Mouse (Mus musculus) embryonic fibroblast, embryonic 13.5 days (primary cell): Measurements from ENCODE around the gene Mettl24. TPM values are rescaled to one million over a fixed set of nuclear protein-coding genes. Genes with fewer than 3 reads are reported as not detected.

Source experiments
- H3K27ac ChIP-seq: 2 replicates; pipeline ENCODE4 v1.5.1; 2012; ENCODE audit warnings: low read length, control low read depth, inconsistent platforms; ENCODE audit not compliant: insufficient read depth
- H3K4me1 ChIP-seq: 2 replicates; pipeline ENCODE4 v1.6.1; 2011; ENCODE audit warnings: low read length; ENCODE audit not compliant: control insufficient read depth, insufficient read depth
- H3K4me3 ChIP-seq: 2 replicates; pipeline ENCODE4 v1.5.1; 2011; ENCODE audit warnings: mild to moderate bottlenecking, control low read depth, low read length; ENCODE audit not compliant: insufficient read depth
- CTCF ChIP-seq: IDR thresholded peaks from 2 replicates; pipeline ENCODE4 v1.5.1; 2011; ENCODE audit warnings: mild to moderate bottlenecking, control low read depth, low read length, moderate library complexity, borderline replicate concordance; ENCODE audit not compliant: insufficient read depth
- POLR2A ChIP-seq: IDR thresholded peaks from 2 replicates; pipeline ENCODE4 v1.6.1; 2011; ENCODE audit warnings: low read depth, mild to moderate bottlenecking, control low read depth, low read length, moderate library complexity
- polyA plus RNA-seq: library from polyadenylated mRNA; stranded (reverse); fragments of >200 nt; gene quantifications from 2 replicates; pipeline ENCODE4 v1.2.4, GENCODE M21; 2011; ENCODE audit warnings: low read depth; ENCODE audit not compliant: missing spikeins, insufficient read length

The Mettl24 gene
- polyA plus RNA-seq, result 0.68 and 1.9 TPM in 2 replicates

DNA sequence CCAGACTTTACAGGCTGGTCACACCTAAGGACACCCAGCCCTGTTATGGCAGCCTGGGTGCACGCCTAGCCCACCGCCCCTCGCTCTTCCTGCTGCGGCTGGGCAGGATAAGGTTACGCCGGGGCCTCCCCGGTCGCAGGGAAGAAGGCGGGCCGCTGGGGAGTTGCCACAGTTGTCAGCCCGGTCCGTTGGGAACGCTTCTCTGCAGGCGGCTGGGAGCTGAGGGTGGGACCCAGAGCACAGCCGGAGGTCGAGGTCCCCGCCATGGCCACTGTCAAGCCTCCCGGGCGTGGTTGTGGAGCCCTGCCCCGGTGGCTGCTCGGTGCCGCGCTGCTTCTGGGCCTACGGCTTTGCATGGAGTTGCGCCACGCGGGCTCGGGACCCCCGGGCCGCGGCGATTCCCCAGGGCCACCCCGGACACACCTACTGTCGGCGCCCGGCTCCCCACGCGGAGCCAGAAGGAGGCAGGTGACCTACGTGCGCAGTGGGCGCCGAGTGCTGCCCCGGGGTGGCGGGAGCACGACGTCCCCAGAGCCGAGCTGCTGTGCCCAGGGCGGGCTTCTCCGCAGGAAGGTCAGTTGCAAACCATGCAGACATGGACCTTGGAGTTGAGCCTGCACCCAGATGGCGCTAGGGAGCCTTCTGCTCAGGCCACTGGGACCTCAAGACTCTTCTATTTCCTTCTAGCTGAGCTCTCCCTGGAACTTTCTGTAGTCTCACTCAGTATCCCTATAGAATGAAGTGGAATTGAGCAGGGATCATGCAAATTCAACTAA is at the start of gene Mettl24:
TSS of gene Mettl24 (plus strand) at position 191 of the 776 bp plus-strand sequence.
- TF ChIP-seq POLR2A (peak; percentile 59), CTCF (peak; percentile 87)
- H3K27ac ChIP-seq, result no peak within 1 kb of the TSS
- H3K4me1 ChIP-seq, result peaks cover 13% of the 10 kb centered on the region
- peak within 1 kb of the TSS; percentile 27 for H3K4me3 ChIP-seq

DNA sequence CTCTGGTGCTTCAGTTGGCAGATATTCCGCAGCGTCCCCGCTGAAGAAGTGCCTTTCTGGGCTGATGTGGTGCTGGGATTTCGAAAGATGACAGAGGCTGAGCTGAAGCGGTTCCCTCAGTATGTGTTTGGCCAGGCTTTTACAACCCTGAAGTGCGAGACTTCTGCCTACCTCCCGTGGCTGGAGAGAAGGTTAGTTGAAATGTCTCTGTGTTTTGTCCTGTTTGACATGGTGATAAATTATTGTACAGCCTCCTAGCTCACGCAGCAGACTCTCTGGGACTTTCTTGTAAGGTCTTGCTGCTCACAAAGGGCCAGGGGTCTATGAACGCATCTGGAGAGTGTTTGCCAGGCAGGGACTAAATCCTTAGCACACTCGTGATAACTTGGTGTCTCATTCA is 45.8 kb upstream of the Mettl24 start:
- H3K4me3 ChIP-seq, result no peak overlapping the region
- H3K4me1 ChIP-seq, result 0 out of 2 replicates have a peak, but pooled peaks cover 3% of the 10 kb centered on the region
- no peak overlapping the region for H3K27ac ChIP-seq
- TF ChIP-seq CTCF (no peak), POLR2A (no peak)

DNA sequence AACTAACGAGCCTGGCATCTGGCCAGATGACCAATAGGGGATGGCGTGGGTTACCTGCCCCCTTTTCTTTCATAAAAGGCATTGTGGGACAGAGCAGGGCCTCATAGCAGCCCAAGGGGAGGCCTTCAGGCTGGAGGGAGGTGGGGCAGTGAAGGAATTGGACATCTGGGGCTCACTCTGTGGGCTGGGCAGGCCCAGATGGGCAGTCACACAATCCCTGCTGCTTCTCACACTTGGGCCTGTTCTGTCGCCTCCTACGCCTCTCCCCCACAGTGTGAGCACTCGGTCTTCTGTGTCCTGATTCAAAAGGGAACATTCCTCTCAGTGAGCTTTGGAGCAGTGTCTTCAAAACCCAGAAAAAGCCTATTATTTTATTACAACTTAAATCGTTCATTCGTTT is 44.8 kb upstream of the Mettl24 start:
- 0 out of 2 replicates have a peak overlapping the region, but pooled peaks have one; percentile 14 for H3K27ac ChIP-seq
- no peak for TF ChIP-seq CTCF
- no peak for TF ChIP-seq POLR2A
- H3K4me1 ChIP-seq, result no peaks in the 10 kb centered on the region
- no peak overlapping the region for H3K4me3 ChIP-seq

DNA sequence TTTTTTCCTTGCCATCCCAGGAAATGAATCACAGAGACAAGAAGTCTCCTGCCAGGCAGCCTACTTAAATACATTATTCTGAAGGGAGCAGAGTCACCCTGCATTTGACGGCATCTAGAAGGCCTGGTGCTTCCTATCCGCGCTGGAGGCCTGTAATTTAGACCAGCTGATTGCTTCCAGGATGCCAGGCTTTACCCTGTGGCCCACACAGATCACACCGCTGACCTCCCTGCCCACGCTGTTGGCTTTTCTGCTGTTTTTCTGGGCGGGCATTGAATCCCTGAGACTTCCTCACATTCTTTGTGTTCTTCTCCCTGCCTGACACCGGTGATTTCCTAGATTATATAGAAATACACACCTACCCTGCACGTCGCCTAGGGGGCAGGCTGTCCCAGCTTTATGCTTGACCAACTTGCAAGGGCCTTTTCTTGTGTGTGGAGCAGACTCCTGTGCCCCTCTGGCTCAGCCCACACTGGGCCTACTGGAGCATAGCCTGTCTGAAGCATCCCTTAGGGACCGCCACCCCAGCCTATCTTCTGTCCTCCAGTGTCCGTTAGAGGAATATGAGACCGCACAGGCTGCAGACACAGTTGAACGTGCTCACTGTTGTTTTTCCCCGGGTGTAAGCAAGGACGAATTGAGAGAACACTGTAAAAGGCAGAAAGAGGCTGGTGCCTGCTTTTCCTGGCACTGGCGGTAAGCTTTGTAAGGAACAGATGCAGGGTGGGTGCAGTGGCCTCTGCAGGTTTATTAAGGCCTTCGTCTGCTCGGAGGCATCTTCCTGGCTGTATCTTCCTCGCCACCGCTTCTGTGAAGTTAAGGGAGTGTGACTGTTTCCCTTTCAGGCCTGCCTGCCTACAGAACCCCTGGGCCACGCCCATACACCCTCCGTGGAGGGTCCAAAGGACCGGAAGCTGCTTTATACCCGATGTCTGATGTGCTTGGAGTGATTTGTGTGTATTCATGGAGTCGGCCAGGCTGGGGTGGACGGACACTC is 44.0 kb upstream of the Mettl24 start:
- Histone ChIP-seq H3K4me1 (peaks cover 4% of the 10 kb centered on the region; the same call in 1 of the 2 replicates), H3K4me3 (no peak overlapping the region), H3K27ac (0 out of 2 replicates have a peak overlapping the region, but pooled peaks have one; percentile 14)
- TF ChIP-seq CTCF (peak; percentile 32; the same call in 1 of the 2 replicates), POLR2A (no peak)

DNA sequence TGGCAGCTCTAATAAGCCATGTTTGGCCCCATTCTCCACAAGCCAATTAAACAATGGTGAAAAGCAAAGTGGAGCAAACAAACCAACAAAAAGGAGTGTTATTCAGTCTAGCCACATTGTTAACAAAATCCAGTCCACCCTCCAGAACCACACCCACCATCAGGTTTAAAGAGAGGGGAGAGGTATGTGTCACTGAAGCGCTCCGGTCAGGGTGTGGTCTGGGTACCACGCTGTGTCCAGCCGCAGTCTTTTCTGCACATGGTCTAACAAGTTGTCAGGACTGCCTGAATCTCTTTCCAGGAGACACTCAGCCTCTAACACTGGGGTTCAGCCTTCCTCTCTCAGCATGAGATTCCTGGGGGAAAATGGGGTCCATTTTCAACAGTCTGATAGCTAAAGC is 42.7 kb upstream of the Mettl24 start:
- no peak overlapping the region for H3K4me3 ChIP-seq
- no peak for TF ChIP-seq POLR2A
- TF ChIP-seq CTCF, result no peak
- H3K4me1 ChIP-seq, result peaks cover 9% of the 10 kb centered on the region; the same call in 1 of the 2 replicates
- H3K27ac ChIP-seq, result no peak overlapping the region

DNA sequence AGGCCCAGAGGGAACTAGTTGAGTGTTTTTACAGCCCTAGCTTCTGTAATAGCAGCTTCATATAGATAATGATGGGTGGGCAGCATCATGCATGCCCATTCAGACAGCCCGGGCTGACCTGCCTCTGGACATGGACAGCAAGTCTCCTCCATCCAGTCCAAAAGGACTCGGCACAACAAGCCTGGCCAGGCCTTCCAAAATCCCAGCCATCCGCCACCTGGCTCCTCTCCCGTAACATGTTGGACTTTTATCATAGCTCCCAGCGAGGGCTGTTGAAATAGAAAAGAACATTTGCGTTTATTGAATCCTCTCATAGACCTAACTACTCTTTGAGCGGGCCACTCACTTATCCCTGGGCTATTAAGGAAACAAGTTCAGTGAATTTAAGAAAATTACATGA is 41.2 kb upstream of the Mettl24 start:
- peaks cover 9% of the 10 kb centered on the region; the same call in 1 of the 2 replicates for H3K4me1 ChIP-seq
- TF ChIP-seq CTCF (no peak), POLR2A (no peak)
- no peak overlapping the region for H3K4me3 ChIP-seq
- H3K27ac ChIP-seq, result no peak overlapping the region

DNA sequence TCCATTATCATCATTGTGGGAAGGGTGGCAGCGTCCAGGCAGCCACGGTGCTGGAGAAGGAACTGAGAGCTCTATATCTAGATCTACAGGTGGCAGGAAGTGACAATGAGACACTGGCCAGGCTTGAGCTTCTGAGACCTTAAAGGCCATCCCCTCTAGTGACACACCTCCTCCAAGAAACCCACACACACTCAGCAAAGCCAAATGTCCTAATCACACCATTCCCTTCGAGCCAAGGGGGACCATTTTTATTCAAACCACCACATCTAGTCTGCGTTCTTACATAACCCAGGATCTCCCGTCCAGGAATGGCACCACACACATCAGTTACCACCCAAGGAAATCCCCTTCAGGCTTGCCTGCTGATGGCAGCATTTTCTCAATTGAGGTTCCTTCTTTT is 40.0 kb upstream of the Mettl24 start:
- no peak overlapping the region for H3K4me3 ChIP-seq
- peaks cover 9% of the 10 kb centered on the region; the same call in 1 of the 2 replicates for H3K4me1 ChIP-seq
- TF ChIP-seq CTCF (no peak), POLR2A (no peak)
- no peak overlapping the region for H3K27ac ChIP-seq

DNA sequence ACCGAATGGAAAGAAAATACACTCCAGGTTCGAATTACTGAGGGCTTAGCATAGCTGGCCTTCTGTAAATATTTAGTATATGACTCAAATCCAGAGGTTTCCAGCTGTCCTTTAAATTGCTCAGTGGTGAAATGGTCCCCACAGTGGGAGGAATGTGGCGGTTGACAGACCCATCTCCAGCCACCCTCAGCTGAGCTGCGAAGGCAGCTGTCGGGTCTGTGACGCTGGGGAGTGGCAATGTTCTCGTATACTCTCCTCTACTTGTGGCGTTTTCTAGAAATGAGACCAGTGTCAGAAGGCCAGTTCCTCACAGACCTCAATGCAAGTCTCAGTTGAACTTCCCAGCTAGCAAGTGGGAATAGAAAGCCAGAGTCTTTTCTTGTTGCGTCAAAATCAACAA is 38.6 kb upstream of the Mettl24 start:
- TF ChIP-seq CTCF (no peak), POLR2A (no peak)

DNA sequence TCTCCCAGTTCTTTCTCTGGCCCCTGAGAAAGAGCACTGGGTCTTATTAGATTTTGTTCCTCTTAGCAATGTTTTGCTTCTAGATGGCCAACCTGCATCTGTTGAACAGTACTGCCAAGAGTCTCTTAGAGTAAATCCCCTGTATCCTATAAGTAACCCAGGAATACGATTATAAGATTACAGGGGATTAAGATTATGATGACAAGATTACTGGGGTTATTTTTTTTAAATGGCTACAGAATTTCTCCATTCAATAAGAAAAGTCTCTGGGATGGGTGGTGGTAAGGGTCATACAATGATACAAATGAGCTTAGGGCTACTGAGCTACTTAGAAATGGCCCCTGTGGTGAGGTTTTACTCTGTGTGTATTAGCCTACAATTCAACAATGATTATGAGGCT is 37.7 kb upstream of the Mettl24 start:
- TF ChIP-seq POLR2A, result no peak
- no peak for TF ChIP-seq CTCF
- Histone ChIP-seq H3K4me3 (no peak overlapping the region), H3K27ac (no peak overlapping the region), H3K4me1 (peaks cover 11% of the 10 kb centered on the region; the same call in 1 of the 2 replicates)

More for the DNA sequence above, 38.6 kb upstream of the Mettl24 start:
- peaks cover 11% of the 10 kb centered on the region; the same call in 1 of the 2 replicates for H3K4me1 ChIP-seq
- H3K4me3 ChIP-seq, result no peak overlapping the region
- H3K27ac ChIP-seq, result no peak overlapping the region

DNA sequence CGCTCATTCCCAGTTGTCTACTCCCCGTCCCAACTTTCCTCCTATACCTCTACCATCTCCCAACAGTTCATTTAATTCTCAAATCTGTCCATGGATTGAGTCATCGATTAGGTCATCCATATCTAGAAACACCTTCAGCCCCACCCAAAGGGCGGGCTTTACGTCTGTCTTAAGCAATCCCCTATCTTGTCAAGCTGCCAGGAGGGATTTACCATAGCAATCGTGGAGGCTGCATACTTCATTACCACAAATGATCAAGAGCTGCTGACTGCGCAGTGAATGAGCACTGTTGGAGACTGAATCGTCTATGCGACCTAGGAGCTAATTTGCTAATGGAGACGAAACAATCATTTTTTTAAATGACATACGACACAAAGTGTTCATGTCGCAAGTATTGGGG is 34.3 kb upstream of the Mettl24 start:
- Histone ChIP-seq H3K4me1 (peaks cover 9% of the 10 kb centered on the region; the same call in 1 of the 2 replicates), H3K27ac (no peak overlapping the region), H3K4me3 (no peak overlapping the region)
- TF ChIP-seq CTCF, result no peak
